Mouse (Mus musculus): Measurements from ENCODE around the gene Sema4c. TPM values are rescaled to one million over a fixed set of nuclear protein-coding genes. Genes with fewer than 3 reads are reported as not detected.
"Not testable (repeated sequence)": the region's sequence is repeated elsewhere in the genome, so short reads cannot be mapped to it uniquely, and the experiment has no call there.

The Sema4c gene
- polyA plus RNA-seq, 1 experiment from 2014 or later: 29.6 TPM

DNA sequence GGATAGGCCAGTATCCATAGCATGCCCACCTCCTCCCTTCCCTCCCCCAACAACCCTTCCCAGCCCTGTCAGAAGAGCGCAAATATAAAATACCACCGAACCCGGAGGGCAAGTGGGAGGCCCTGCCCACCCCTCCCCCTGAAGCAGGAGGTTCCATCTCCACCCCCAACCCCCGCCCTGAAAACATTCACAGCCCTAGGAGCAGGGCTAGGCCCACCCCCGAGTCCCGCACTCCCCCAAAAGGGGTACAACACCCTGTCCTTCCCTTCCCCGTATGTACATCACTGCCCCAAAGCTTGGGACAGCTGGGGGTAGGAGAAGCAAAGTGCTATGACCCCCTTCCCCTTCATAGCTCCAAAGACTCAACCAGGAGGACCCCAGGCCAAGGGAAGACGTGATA lies 9.4 kb downstream of the Sema4c start:
- Histone ChIP-seq H3K9me3 (no peaks in the 10 kb centered on the region), H3K4me3 (no peak overlapping the region), H3K27me3 (ENCODE audit: insufficient read depth, poor library complexity, severe bottlenecking) (no peaks in the 10 kb centered on the region), H3K36me3 (peaks cover 64% of the 10 kb centered on the region), H3K27ac (no peak overlapping the region), H3K4me1 (replicated peaks) (peaks cover 57% of the 10 kb centered on the region)
- 62% methylated on average over 8 of the region's 8 CpGs for WGBS
- DNase-seq (ENCODE audit: low spot score): no peak

DNA sequence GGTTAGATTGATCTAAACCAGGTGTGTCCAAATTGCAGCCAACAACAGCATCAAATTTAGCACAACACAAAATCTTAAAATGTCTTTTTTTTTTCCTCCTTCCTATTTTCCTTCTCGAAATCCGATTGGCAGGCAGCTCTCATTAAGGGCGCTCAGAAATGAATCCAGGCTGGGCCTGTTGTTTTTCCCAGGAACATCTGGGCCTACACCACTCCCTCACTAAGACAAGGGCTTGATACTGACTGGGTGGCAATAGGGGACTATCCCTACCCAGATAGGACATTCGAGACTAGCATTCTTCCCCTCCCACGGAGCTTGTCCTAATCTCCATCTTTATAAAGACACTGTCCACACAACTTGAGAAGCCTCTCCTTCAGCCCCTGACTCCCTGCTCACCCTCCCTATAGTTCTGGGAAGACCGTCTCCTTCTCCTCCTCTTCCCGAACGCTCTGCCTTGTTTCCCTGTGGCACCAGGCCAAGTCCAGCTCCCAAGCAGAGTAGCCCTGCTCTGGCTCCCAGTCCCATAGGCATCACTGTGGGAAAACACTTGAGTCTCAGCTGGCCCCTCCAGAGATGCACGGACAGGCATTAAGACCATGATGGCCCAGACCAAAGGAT lies 10.1 kb downstream of the Sema4c start:
- Histone ChIP-seq H3K27ac (peak overlapping the region; percentile 90), H3K27me3 (ENCODE audit: insufficient read depth, poor library complexity, severe bottlenecking) (no peaks in the 10 kb centered on the region), H3K9me3 (no peaks in the 10 kb centered on the region), H3K4me1 (replicated peaks) (peaks cover 53% of the 10 kb centered on the region), H3K4me3 (no peak overlapping the region), H3K36me3 (peaks cover 57% of the 10 kb centered on the region)
- 51% methylated on average over 9 of the region's 9 CpGs for WGBS
- no peak for DNase-seq (ENCODE audit: low spot score)

DNA sequence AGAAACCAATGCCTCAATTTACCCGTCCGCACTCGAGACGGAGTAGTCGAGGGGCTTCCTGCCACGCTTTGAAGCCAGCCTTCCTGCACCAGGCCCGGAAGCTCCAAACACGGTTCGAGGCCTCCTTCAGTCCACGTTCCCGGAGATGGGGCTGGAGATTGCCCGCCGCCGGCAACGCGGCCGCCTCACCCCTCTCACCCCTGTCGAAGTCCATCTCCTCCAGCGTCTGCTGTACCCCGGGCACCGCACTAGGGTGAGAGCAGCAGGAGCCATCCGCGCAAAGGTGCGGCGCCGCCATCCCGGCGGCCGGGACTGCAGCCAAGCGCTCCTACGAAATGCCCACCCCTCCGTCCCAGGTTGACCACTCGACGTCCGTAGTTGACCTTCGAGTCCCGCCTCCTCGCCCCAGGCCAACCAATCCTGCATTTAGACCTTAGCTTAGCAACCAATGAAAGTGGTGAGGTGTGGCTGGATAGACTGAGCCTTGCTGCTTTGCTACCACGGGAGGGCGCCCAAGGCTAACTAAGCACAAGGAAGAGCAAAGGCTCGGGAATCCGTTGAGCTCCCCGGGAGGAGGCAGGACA lies 11.2 kb downstream of the Sema4c start, which contains the start of gene Ankrd39:
Ankrd39 (minus strand) TSS at position 558 of the 584 bp plus-strand sequence.
- peak; percentile 98 for DNase-seq (ENCODE audit: low spot score)
- under 1% methylated on average over 43 of the region's 43 CpGs for WGBS
- Histone ChIP-seq H3K4me1 (replicated peaks) (peaks cover 53% of the 10 kb centered on the region), H3K9me3 (no peaks in the 10 kb centered on the region), H3K36me3 (peaks cover 54% of the 10 kb centered on the region), H3K4me3 (peak within 1 kb of the TSS; percentile 70), H3K27ac (peak within 1 kb of the TSS; percentile 90), H3K27me3 (ENCODE audit: insufficient read depth, poor library complexity, severe bottlenecking) (no peaks in the 10 kb centered on the region)

DNA sequence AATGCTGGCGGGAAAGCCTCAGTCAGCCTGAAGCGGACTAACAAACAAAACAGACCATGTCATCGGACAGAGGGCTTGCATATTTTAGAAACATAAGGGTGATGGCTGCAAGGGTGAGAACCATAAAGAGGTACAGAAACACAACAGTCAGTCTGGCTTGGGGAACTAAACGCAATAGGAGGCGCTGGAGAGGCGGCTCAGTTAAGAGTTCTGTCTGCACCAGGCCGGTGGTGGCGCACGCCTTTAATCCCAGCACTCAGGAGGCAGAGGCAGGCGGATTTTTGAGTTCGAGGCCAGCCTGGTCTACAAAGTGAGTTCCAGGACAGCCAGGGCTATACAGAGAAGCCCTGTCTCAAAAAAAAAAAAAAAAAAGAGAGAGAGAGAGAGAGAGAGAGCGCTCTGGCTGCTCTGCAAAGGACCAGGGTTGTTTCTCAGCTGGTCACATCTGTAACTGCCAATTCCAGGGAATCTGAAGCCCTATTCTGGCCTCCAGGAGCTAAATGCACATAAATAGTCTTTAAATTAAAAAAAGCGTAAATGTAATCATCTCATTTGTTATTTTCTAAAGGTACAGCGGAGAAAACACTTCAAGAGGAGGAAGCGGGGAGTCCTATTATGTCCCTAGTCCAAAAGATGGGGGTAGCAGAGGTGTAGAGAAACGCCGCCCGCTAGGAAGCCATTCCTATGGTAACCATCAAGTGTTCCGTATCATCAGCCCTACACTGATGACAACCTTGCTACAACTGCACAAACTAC lies 12.1 kb downstream of the Sema4c start:
- Histone ChIP-seq H3K4me1 (replicated peaks) (peaks cover 52% of the 10 kb centered on the region), H3K9me3 (no peaks in the 10 kb centered on the region), H3K27me3 (ENCODE audit: insufficient read depth, poor library complexity, severe bottlenecking) (no peaks in the 10 kb centered on the region), H3K4me3 (peak overlapping the region; percentile 70), H3K36me3 (peaks cover 53% of the 10 kb centered on the region), H3K27ac (no peak overlapping the region)
- WGBS: 69% methylated on average over 19 of the region's 19 CpGs
- DNase-seq (ENCODE audit: low spot score): no peak

DNA sequence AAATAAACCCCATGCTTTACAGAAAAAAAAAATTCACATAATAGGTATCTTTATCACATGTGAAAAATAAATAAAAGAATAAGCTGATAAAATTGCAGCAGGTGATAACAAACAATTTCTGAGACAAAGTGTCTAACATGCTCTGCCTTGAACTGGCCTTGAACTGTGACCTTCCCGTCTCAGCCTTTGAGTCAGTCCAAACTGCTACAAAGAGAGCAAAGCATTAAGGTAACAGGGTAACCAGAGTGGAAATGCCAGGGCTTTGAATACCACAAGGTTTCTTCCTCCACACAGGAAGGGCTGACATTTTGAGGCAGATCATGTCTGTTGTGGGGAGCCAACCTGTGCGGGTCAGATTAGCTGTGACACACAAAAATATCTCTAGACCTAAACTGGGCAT lies 12.8 kb downstream of the Sema4c start:
- Histone ChIP-seq H3K4me1 (replicated peaks) (peaks cover 49% of the 10 kb centered on the region), H3K4me3 (no peak overlapping the region), H3K36me3 (peaks cover 53% of the 10 kb centered on the region), H3K27ac (no peak overlapping the region), H3K27me3 (ENCODE audit: insufficient read depth, poor library complexity, severe bottlenecking) (no peaks in the 10 kb centered on the region), H3K9me3 (no peaks in the 10 kb centered on the region)
- no peak for DNase-seq (ENCODE audit: low spot score)
- 86% methylated on average over 2 of the region's 2 CpGs for WGBS

DNA sequence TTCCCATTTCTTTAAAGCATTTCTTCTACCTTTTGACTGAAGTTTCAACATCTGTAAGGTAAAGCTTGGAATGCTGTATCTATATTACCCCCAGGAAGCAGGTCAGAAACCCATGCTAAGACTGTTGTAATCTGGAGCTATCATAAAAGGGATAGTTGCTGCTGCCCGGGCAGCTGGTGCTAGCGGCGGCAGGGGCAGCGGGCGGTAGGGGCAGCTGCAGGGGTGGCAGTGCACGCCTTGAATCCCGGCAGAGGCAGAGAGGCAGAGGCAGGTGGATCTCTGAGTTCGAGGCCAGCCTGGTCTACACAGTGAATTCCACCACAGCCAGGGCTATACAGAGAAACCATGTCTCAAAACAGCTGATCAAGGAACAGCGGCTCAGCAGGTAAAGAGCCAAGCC lies 15.2 kb downstream of the Sema4c start:
- no peaks in the 10 kb centered on the region for H3K27me3 ChIP-seq (ENCODE audit: insufficient read depth, poor library complexity, severe bottlenecking)
- no peaks in the 10 kb centered on the region for H3K9me3 ChIP-seq
- no peak for DNase-seq (ENCODE audit: low spot score)
- WGBS: 95% methylated on average over 9 of the region's 9 CpGs
- peaks cover 52% of the 10 kb centered on the region for H3K36me3 ChIP-seq
- no peak overlapping the region for H3K27ac ChIP-seq
- peaks cover 33% of the 10 kb centered on the region for H3K4me1 ChIP-seq (replicated peaks)
- H3K4me3 ChIP-seq: no peak overlapping the region

DNA sequence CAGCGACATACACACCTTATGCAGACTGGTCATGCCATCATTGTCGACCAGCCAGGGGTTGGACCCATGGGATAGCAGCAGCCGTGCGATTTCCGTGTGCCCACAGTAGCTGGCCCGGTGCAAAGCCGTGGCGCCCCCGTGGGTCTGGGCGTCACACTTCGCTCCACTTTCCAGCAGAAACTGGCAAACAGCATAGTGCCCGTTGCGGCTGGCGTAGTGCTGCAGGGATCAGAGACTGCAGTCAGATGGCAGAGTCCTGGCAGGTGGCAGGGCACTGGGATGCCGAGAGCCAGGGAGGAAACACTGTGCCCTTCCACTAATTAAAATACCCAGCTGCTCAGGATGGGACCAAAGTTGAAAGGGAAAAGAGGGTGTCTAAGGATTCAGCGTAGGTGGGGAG lies 16.3 kb downstream of the Sema4c start:
- no peak overlapping the region for H3K27ac ChIP-seq
- H3K27me3 ChIP-seq (ENCODE audit: insufficient read depth, poor library complexity, severe bottlenecking): no peaks in the 10 kb centered on the region
- H3K9me3 ChIP-seq: no peaks in the 10 kb centered on the region
- no peak overlapping the region for H3K4me3 ChIP-seq
- WGBS: 97% methylated on average over 16 of the region's 16 CpGs
- DNase-seq (ENCODE audit: low spot score): no peak
- peaks cover 24% of the 10 kb centered on the region for H3K4me1 ChIP-seq (replicated peaks)
- H3K36me3 ChIP-seq: peaks cover 50% of the 10 kb centered on the region

DNA sequence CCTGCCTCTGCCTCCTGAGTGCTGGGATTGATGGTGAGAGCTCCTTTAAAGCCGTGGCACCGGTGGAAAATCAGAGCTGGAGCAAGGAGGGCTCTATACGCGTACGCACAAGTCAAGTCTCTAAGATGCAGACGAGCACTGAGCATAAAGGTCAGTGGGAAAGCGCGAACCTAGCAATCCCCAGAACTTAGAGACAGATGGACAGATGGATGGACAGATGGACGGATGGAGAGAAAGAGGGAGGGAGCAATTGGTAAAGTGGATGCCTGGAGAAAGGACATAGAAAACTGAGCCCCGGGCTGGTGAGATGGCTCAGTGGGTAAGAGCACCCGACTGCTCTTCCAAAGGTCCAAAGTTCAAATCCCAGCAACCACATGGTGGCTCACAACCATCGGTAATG lies 17.3 kb downstream of the Sema4c start:
- H3K36me3 ChIP-seq: peaks cover 54% of the 10 kb centered on the region
- H3K27ac ChIP-seq: no peak overlapping the region
- WGBS: 92% methylated on average over 12 of the region's 12 CpGs
- H3K4me3 ChIP-seq: no peak overlapping the region
- no peak for DNase-seq (ENCODE audit: low spot score)
- no peaks in the 10 kb centered on the region for H3K27me3 ChIP-seq (ENCODE audit: insufficient read depth, poor library complexity, severe bottlenecking)
- H3K4me1 ChIP-seq (replicated peaks): peaks cover 16% of the 10 kb centered on the region
- no peaks in the 10 kb centered on the region for H3K9me3 ChIP-seq

DNA sequence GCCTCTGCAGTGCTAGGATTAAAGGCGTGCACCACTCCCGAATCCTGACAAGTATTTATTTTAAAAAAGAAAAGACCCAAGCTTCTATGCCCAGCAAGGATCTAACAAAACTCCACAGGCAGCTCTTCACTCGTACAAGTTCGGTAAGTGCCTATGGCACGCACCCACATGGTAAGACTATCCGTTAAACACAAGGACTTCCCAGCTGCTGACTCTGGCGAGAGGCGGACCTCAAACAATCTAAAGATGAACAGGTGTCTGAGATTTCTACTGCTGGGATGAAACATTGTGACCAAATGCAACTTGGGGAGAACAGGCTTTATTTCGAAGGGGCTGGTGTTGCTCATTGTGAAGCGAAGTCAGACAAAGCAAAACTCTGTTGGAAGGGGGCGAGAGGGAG lies 18.0 kb downstream of the Sema4c start:
- H3K27ac ChIP-seq: no peak overlapping the region
- H3K36me3 ChIP-seq: peaks cover 54% of the 10 kb centered on the region
- H3K9me3 ChIP-seq: no peaks in the 10 kb centered on the region
- H3K27me3 ChIP-seq (ENCODE audit: insufficient read depth, poor library complexity, severe bottlenecking): no peaks in the 10 kb centered on the region
- no peak for DNase-seq (ENCODE audit: low spot score)
- no peak overlapping the region for H3K4me3 ChIP-seq
- peaks cover 14% of the 10 kb centered on the region for H3K4me1 ChIP-seq (replicated peaks)
- WGBS: 91% methylated on average over 11 of the region's 11 CpGs

DNA sequence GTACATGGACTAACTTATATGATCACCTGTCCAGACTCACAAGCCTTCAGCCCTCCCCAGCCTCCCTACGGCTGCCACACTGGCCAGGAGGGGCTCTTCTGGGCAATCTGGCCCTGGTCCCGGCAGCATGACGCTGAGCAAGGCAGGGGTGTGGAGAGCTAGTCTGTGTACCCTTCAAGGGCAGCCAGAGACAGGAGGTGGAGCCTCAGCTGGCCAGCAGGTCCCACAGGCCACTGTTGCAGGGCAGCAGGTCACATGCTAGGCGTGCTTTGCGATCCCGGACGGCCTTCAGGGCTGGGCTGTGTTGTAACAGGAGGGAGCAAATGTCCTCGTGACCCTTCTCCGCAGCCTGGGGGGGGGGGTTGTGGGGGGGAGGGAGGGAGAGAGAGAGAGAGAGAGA lies 19.0 kb downstream of the Sema4c start, which contains the start of gene Gm42417:
Gm42417 (minus strand) TSS at position 244 of the 400 bp plus-strand sequence.
- H3K4me1 ChIP-seq (replicated peaks): peaks cover 14% of the 10 kb centered on the region
- H3K27ac ChIP-seq: no peak within 1 kb of the TSS; the same call in 1 of the 2 replicates
- H3K4me3 ChIP-seq: no peak within 1 kb of the TSS
- no peaks in the 10 kb centered on the region for H3K9me3 ChIP-seq
- peak; percentile 49 for DNase-seq (ENCODE audit: low spot score)
- 49% methylated on average over 9 of the region's 9 CpGs for WGBS
- no peaks in the 10 kb centered on the region for H3K27me3 ChIP-seq (ENCODE audit: insufficient read depth, poor library complexity, severe bottlenecking)
- H3K36me3 ChIP-seq: peaks cover 54% of the 10 kb centered on the region

DNA sequence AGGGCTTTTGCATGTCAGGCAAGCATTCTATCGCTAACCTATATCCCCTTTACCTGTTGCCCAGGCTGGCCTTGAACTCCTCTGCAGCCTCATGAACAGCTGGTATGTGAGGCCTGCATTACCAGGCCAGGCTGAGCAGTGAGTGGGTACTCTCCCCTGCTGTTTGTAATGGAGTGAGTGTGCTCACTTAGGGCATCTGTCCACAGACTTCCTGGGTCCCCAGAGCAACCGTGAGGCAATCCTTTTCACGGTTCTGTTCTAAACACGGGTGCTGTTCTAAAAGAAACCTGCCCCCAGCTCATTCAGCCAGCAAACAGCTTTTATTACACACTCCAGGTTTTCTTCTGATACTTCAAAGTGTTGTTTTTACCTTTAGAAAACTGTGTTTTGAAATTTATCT lies 19.4 kb downstream of the Sema4c start:
- Histone ChIP-seq H3K36me3 (peaks cover 54% of the 10 kb centered on the region), H3K9me3 (no peaks in the 10 kb centered on the region), H3K27me3 (ENCODE audit: insufficient read depth, poor library complexity, severe bottlenecking) (no peaks in the 10 kb centered on the region), H3K4me1 (replicated peaks) (peaks cover 14% of the 10 kb centered on the region), H3K4me3 (no peak overlapping the region), H3K27ac (no peak overlapping the region)
- 89% methylated on average over 4 of the region's 4 CpGs for WGBS
- DNase-seq (ENCODE audit: low spot score): no peak

DNA sequence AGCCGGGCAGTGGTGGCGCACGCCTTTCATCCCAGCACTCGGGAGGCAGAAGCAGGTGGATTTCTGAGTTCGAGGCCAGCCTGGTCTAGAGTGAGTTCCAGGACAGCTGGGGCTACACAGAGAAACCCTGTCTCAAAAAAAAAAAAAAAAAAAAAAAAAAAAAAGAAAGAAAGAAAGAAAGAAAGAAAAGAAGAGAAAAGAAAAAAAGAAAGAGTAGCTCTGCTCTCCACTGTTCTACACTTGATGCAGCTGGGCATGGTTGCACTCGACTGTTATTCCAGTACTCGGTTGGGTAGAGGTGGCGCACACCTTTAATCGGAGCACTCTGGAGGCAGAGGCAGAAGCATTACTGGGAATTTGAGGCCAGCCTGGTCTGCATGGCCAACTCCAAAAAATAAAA lies 21.4 kb downstream of the Sema4c start, which contains the start of gene Ankrd23:
Ankrd23 (minus strand) TSS at position 101 of the 400 bp plus-strand sequence.
- peaks cover 47% of the 10 kb centered on the region for H3K36me3 ChIP-seq
- not testable (repeated sequence) for H3K9me3 ChIP-seq; DNase-seq (ENCODE audit: low spot score); H3K27me3 ChIP-seq (ENCODE audit: insufficient read depth, poor library complexity, severe bottlenecking); H3K4me3 ChIP-seq; H3K27ac ChIP-seq
- 93% methylated on average over 9 of the region's 9 CpGs for WGBS
- peaks cover 17% of the 10 kb centered on the region for H3K4me1 ChIP-seq (replicated peaks)

DNA sequence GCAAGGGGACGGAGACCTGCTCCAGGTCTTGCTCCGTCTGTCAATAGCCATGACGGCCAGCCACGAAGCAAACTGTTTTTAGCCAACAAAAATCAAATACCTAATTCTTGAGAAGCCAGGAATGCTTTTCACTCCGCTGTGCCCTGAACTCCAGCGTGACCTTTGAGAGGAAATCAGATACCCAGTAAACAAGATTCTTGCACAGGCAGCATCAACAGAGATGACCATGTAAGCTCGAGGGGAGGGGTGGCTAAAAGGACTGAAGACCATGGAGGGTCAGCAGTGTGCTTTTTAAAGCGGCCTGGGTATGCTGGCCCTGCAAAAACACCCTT lies 21.8 kb downstream of the Sema4c start:
- DNase-seq (ENCODE audit: low spot score): no peak
- Histone ChIP-seq H3K36me3 (peaks cover 47% of the 10 kb centered on the region), H3K4me1 (replicated peaks) (peaks cover 17% of the 10 kb centered on the region), H3K27me3 (ENCODE audit: insufficient read depth, poor library complexity, severe bottlenecking) (no peaks in the 10 kb centered on the region), H3K4me3 (no peak overlapping the region), H3K9me3 (no peaks in the 10 kb centered on the region), H3K27ac (no peak overlapping the region)
- WGBS: 74% methylated on average over 8 of the region's 8 CpGs

Measured in hindbrain, embryonic 10.5 days (tissue).